Mouse (Mus musculus): Measurements from ENCODE around the gene Gm17387.

The Gm17387 gene

DNA sequence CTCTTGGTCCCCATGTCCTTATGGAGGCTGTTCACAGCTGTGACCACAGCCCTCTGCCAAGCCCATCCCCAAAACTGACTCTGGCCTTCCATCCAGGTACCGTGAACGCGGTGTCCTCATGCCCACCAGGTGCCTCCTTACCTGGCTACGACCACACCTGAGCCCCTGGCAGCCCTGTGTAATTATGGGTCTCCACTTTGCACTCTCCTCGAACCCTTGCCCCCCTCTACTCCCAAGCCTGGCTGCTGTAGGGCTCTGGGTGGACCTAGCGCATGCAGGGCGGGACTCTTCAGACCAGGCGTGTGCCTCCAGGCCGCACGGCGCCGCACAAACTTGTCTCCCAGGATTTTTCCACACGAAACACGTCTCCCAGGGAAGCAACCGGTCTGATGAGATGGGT lies 48.9 kb downstream of the Gm17387 start, which contains the start of gene Pkp3:
TSS of gene Pkp3 (plus strand) at position 378 of the 400 bp plus-strand sequence.
- DNase-seq, result no peak

DNA sequence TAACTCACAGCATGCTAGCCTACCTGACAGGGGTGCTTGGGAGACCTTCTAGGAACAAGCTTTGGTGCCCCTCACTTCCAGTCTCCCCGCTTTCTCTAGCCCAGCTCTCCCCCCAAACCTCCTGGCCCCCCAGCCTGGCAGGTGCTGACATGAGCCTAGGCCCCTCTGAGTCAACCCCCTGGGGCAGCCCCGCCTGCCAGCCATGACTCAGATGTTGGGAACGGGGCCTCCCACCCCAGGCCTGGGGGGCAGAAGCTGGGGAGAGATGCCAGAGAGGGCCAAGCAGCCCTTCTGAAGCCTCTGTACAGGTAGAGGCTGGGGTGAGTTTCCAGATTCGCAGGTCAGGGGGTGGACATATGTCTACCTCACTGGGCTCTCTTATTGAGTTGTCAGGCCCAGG lies 49.9 kb downstream of the Gm17387 start:
- no peak for DNase-seq

Measured in kidney, postnatal 4 days (tissue).